Mouse (Mus musculus) C2C12 (cell line): ENCODE measurements at regions not wholly inside any gene's neighbourhood (a gene's known extent, or its start where the extent isn't known, plus 50 kb on each side); places are given as distances from the start of the nearest gene placed in this dataset.

Source experiments
- H3K27me3 ChIP-seq: one replicate; pipeline ENCODE4 v1.6.1; 2011; ENCODE audit not compliant: control insufficient read depth, insufficient read depth, insufficient read length
- H3K36me3 ChIP-seq: one replicate; pipeline ENCODE4 v1.6.1; 2011; ENCODE audit not compliant: control insufficient read depth, insufficient read depth
- H3K4me3 ChIP-seq: one replicate; pipeline ENCODE4 v1.5.1; 2011; ENCODE audit warnings: mild to moderate bottlenecking, control low read depth; ENCODE audit not compliant: poor library complexity, insufficient read depth, severe bottlenecking
- H3K79me2 ChIP-seq: one replicate; pipeline ENCODE4 v1.6.1; 2011; ENCODE audit not compliant: control insufficient read depth, insufficient read depth
- H3K79me3 ChIP-seq: one replicate; pipeline ENCODE4 v1.6.1; 2011; ENCODE audit warnings: low read depth, control low read depth
- H3ac ChIP-seq: one replicate; pipeline ENCODE3; 2011; ENCODE audit warnings: low read depth; ENCODE audit not compliant: control insufficient read depth, insufficient read length
- CEBPB ChIP-seq: IDR thresholded peaks from one replicate; pipeline ENCODE4 v1.6.1; 2011; ENCODE audit warnings: low read depth, mild to moderate bottlenecking, control low read depth, moderate library complexity
- CTCF ChIP-seq: IDR thresholded peaks from one replicate; pipeline ENCODE4 v1.5.1; 2011; ENCODE audit not compliant: control insufficient read depth, insufficient read depth, insufficient read length
- FOSL1 ChIP-seq: IDR thresholded peaks from one replicate; pipeline ENCODE4 v1.8.0; 2011; ENCODE audit warnings: mild to moderate bottlenecking, low read length; ENCODE audit not compliant: poor library complexity, insufficient read depth, severe bottlenecking
- MAX ChIP-seq: IDR thresholded peaks from one replicate; pipeline ENCODE4 v1.6.1; 2011; ENCODE audit warnings: mild to moderate bottlenecking, control low read depth
- MYOD1 ChIP-seq: IDR thresholded peaks from one replicate; pipeline ENCODE4 v1.6.1; 2011; ENCODE audit warnings: low read depth; ENCODE audit not compliant: control insufficient read depth, insufficient read length
- MYOG ChIP-seq: IDR thresholded peaks from one replicate; pipeline ENCODE4 v1.6.1; 2011; ENCODE audit not compliant: control insufficient read depth, insufficient read length; ENCODE audit errors: extremely low read depth
- USF1 ChIP-seq: IDR thresholded peaks from one replicate; pipeline ENCODE4 v1.6.1; 2011; ENCODE audit warnings: low read depth, mild to moderate bottlenecking, control low read depth, moderate library complexity

DNA sequence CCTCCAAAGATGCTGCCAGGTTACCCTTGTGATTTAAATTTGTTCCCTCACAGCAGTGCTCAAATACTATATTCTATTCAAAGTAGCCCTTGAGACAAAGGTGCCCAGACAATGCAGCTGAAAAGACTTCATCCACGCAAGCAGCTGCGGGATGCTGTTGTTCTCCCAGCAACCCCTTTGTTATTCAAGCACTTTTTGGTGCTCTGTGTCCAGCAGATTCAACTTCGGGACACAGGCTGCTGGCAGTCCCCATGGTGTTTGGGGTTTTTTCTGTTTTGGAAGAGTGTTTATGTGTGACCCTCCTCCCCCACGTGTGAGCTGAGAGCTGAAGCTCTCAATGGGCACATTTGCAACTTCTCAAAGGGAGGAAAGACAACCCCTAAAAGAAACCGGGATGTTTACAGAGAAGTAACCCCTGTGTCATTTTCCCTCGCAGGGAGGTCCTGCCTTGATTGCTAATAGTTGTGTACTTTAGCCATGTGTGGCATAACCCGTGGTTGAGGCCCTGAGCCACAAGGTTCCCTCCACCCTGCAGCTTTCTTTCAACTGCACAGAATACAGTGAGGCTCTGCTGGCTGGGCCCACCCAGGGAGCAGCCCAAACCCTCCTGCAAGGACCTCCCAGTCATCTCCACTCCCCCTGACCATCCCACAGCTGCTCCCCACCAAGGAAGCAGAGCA, 108.9 kb downstream of the Hsd17b3 start:
- no peaks in the 10 kb centered on the region for H3K79me3 ChIP-seq
- no peak overlapping the region for H3K4me3 ChIP-seq
- no peaks in the 10 kb centered on the region for H3K27me3 ChIP-seq
- H3K36me3 ChIP-seq = no peaks in the 10 kb centered on the region
- TF ChIP-seq MYOG (no peak), CEBPB (no peak), FOSL1 (no peak), MAX (no peak), CTCF (no peak), USF1 (no peak), MYOD1 (no peak)
- H3K79me2 ChIP-seq = no peaks in the 10 kb centered on the region
- H3ac ChIP-seq = no peak overlapping the region

DNA sequence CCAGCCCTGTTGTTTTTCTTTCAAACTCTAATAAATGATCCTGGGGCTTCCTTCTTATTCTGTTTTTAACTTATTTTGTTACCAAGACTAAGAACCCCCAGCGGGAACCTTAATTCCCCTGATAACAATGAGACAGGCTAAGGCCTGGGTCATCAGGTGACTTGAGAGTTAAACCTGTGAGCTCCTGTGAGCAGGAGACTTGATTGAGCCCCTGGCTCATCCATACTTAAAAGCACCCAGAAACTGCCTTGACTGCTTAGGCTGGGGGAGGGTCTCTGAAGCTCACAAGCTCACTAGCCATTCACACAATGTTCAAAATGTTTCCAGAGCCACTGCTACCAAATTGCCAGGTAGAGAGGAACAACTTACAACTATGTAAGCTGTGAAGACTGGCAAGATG, 109.4 kb downstream of the Hsd17b3 start:
- no peak overlapping the region for H3K4me3 ChIP-seq
- H3K27me3 ChIP-seq = no peaks in the 10 kb centered on the region
- no peak overlapping the region for H3ac ChIP-seq
- no peaks in the 10 kb centered on the region for H3K79me2 ChIP-seq
- H3K36me3 ChIP-seq = no peaks in the 10 kb centered on the region
- no peak for TF ChIP-seq CEBPB
- TF ChIP-seq MYOD1 = no peak
- no peak for TF ChIP-seq FOSL1
- TF ChIP-seq CTCF = no peak
- TF ChIP-seq MYOG = no peak
- no peak for TF ChIP-seq MAX
- TF ChIP-seq USF1 = no peak
- no peaks in the 10 kb centered on the region for H3K79me3 ChIP-seq

- H3K4me3 ChIP-seq = no peak overlapping the region
- no peaks in the 10 kb centered on the region for H3K79me2 ChIP-seq
- H3K27me3 ChIP-seq = no peaks in the 10 kb centered on the region
- H3K79me3 ChIP-seq = no peaks in the 10 kb centered on the region
- TF ChIP-seq MYOG = no peak
- H3ac ChIP-seq = no peak overlapping the region
- H3K36me3 ChIP-seq = no peaks in the 10 kb centered on the region
These were observed 119.1 kb downstream of the Hsd17b3 start for GRCm38 (mm10) chr13:63969907-63970306.

DNA sequence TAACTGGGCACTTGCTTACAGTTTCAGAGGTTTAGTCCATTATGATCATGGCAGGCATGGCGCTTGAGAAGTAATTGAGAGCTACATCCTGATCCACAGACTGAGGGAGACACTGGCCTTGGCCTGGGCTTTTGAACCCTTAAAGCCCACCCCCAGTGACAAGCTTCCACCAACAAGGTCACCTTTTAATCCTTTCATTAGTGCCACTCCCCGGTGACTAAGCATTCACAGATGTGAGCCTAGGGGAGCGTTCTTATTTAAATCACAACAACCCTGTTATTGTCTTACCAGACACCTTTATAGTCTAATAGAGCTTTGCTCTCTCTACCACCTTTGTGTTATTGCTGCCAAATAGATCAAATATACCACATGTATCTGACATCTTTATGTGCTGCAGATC, 120.4 kb downstream of the Hsd17b3 start:
- H3K27me3 ChIP-seq = no peaks in the 10 kb centered on the region
- no peak overlapping the region for H3ac ChIP-seq
- H3K79me2 ChIP-seq = no peaks in the 10 kb centered on the region
- TF ChIP-seq MAX (no peak), FOSL1 (no peak), MYOG (no peak), USF1 (no peak), CTCF (no peak), CEBPB (no peak), MYOD1 (no peak)
- no peaks in the 10 kb centered on the region for H3K79me3 ChIP-seq
- H3K4me3 ChIP-seq = no peak overlapping the region
- no peaks in the 10 kb centered on the region for H3K36me3 ChIP-seq

GRCm38 (mm10) chr13:63957098-63957497, 131.9 kb downstream of the Hsd17b3 start:
- no peak overlapping the region for H3K4me3 ChIP-seq
- H3K79me3 ChIP-seq = no peaks in the 10 kb centered on the region
- H3K27me3 ChIP-seq = peaks cover 4% of the 10 kb centered on the region
- H3K79me2 ChIP-seq = no peaks in the 10 kb centered on the region
- no peak overlapping the region for H3ac ChIP-seq
- TF ChIP-seq USF1 = no peak
- no peak for TF ChIP-seq MYOG
- TF ChIP-seq MYOD1 = no peak
- no peak for TF ChIP-seq FOSL1
- no peak for TF ChIP-seq CTCF
- no peak for TF ChIP-seq CEBPB
- no peaks in the 10 kb centered on the region for H3K36me3 ChIP-seq

DNA sequence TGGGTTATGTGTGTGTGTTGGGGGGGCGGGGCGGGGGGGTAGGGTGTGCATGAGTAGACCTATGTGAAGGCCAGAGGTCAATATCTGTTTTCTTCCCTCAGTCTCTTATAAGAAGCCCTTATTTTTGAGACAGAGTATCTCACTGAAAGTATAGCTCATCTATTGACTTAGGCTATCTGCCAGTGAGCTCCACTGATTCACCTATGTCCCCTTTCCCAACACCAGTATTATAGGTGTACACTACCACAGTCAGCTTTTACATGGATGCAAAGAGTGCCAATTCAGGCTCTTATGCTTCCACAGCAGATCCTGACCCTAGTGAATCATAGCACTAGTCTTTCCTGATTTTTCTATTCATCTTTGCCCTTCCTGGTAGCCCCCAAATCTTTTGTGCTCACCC, 134.7 kb downstream of the Hsd17b3 start:
- H3K27me3 ChIP-seq = peaks cover 8% of the 10 kb centered on the region
- H3K79me3 ChIP-seq = no peaks in the 10 kb centered on the region
- no peaks in the 10 kb centered on the region for H3K36me3 ChIP-seq
- no peaks in the 10 kb centered on the region for H3K79me2 ChIP-seq
- H3K4me3 ChIP-seq = no peak overlapping the region
- H3ac ChIP-seq = no peak overlapping the region
- TF ChIP-seq MYOD1 (no peak), CEBPB (no peak), CTCF (no peak), USF1 (no peak), MYOG (no peak), FOSL1 (no peak), MAX (no peak)
